In the genomic region with DNA sequence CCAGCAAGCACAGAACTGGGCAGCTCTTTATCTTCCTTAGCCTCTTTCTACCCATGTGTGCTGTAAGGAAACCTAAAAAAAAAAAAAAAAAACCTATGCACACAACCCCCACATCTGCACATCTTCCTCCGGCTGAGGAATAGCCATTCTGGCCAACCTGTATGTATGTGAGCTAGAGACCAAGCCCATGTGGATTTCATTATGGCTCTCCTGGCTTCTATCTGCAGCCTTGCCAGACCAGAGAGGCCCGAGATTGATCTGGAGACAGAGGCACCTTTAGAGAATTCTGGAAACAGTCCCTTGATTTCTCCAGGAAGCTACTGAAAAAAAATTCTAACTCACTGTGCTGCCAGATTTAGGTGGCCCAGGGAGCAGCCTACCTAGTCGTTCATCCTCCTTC, we compare ENCODE assay signal across 19 mouse cellular contexts.
A peak's percentile ranks its signal among the peaks of the same experiment; 100 is the strongest.
DNase-seq lines count a peak whose midpoint lies in the region; ATAC-seq lines count a peak whose summit lies in the region.
"Had no signal": no experiment of that assay in that cellular context is flagged by ENCODE, and none has a peak within 500 bp of the region (broad histone marks: within the 10 kb centered on the region; RNA-seq: fewer than 3 reads in every experiment).

No protein-coding gene starts in this region.

- H3K27me3 ChIP-seq in hindbrain, embryonic 13.5 days = no peaks in the 10 kb centered on the region
- no peaks in the 10 kb centered on the region; the same call in 1 of the 2 replicates for H3K27me3 ChIP-seq in hindbrain, embryonic 12.5 days
- H3K27me3 ChIP-seq in limb, embryonic 13.5 days = peaks cover 20% of the 10 kb centered on the region
- H3K27me3 ChIP-seq in kidney, embryonic 16.5 days (ENCODE audit: insufficient read depth, low read length) = no peaks in the 10 kb centered on the region
- H3K27me3 ChIP-seq: forebrain, embryonic 13.5 days; intestine, embryonic 15.5 days; Patski had no signal

- no peaks in the 10 kb centered on the region for H3K9me3 ChIP-seq in hindbrain, embryonic 13.5 days
- no peaks in the 10 kb centered on the region for H3K9me3 ChIP-seq in hindbrain, embryonic 12.5 days (replicated peaks)
- H3K9me3 ChIP-seq in limb, embryonic 13.5 days = no peaks in the 10 kb centered on the region
- H3K9me3 ChIP-seq in kidney, embryonic 16.5 days (ENCODE audit: low read length) = no peaks in the 10 kb centered on the region
- H3K9me3 ChIP-seq: embryonic facial prominence, embryonic 13.5 days; forebrain, embryonic 13.5 days; heart, embryonic 10.5 days; intestine, embryonic 15.5 days had no signal

- peak; percentile 61 for DNase-seq in forelimb bud, embryonic 11.5 days (ENCODE audit: low read depth, low spot score)
- no peak for DNase-seq in urinary bladder, postnatal 36 days (ENCODE audit: low spot score in 2 of 2)
- DNase-seq: adrenal gland, postnatal 25 days; cerebellum, adult 18-20 months; gastrocnemius, postnatal 36 days; heart, adult 11 months; heart, postnatal 10 days; heart, postnatal 4 days had no signal

- H3K4me1 ChIP-seq in hindbrain, embryonic 13.5 days (replicated peaks) = peaks cover 21% of the 10 kb centered on the region
- H3K4me1 ChIP-seq in hindbrain, embryonic 12.5 days = peaks cover 10% of the 10 kb centered on the region
- peaks cover 63% of the 10 kb centered on the region for H3K4me1 ChIP-seq in limb, embryonic 13.5 days
- peaks cover 13% of the 10 kb centered on the region for H3K4me1 ChIP-seq in kidney, embryonic 16.5 days (ENCODE audit: insufficient read depth, low read length)
- H3K4me1 ChIP-seq: intestine, embryonic 15.5 days had no signal

- WGBS in hindbrain, embryonic 13.5 days = 76% methylated on average over 3 of the region's 3 CpGs
- WGBS in hindbrain, embryonic 12.5 days = 58% methylated on average over 3 of the region's 3 CpGs
- WGBS in limb, embryonic 13.5 days = 21% methylated on average over 3 of the region's 3 CpGs
- WGBS in kidney, embryonic 16.5 days = 67% methylated on average over 3 of the region's 3 CpGs

- no peak overlapping the region for H3K4me2 ChIP-seq in hindbrain, embryonic 13.5 days
- H3K4me2 ChIP-seq in hindbrain, embryonic 12.5 days (replicated peaks) = no peak overlapping the region
- H3K4me2 ChIP-seq in limb, embryonic 13.5 days (replicated peaks) = no peak overlapping the region
- no peak overlapping the region for H3K4me2 ChIP-seq in kidney, embryonic 16.5 days (replicated peaks; ENCODE audit: low read depth, low read length)
- H3K4me2 ChIP-seq: embryonic facial prominence, embryonic 13.5 days; forebrain, embryonic 13.5 days; hindbrain, embryonic 14.5 days; intestine, embryonic 15.5 days had no signal

- ATAC-seq in hindbrain, embryonic 13.5 days (ENCODE audit: low FRiP score) = no peak
- ATAC-seq in hindbrain, embryonic 12.5 days (ENCODE audit: low FRiP score) = no peak
- ATAC-seq in limb, embryonic 13.5 days (ENCODE audit: low FRiP score, low read depth) = no peak
- no peak for ATAC-seq in kidney, embryonic 16.5 days (ENCODE audit: low FRiP score, low TSS enrichment)
- ATAC-seq: activated CD4-positive, CD25-positive, alpha-beta regulatory T cell, adult 4 months; forebrain, embryonic 13.5 days; intestine, embryonic 15.5 days; Patski had no signal

- H3K4me3 ChIP-seq in hindbrain, embryonic 13.5 days = no peak overlapping the region
- H3K4me3 ChIP-seq in hindbrain, embryonic 12.5 days = no peak overlapping the region
- H3K4me3 ChIP-seq in limb, embryonic 13.5 days = no peak overlapping the region
- no peak overlapping the region for H3K4me3 ChIP-seq in kidney, embryonic 16.5 days (ENCODE audit: low read length)
- H3K4me3 ChIP-seq: embryonic facial prominence, embryonic 13.5 days; forebrain, embryonic 13.5 days; heart, embryonic 10.5 days; intestine, embryonic 15.5 days had no signal

- H3K36me3 ChIP-seq in hindbrain, embryonic 13.5 days = no peaks in the 10 kb centered on the region
- no peaks in the 10 kb centered on the region for H3K36me3 ChIP-seq in hindbrain, embryonic 12.5 days
- H3K36me3 ChIP-seq in limb, embryonic 13.5 days = no peaks in the 10 kb centered on the region
- no peaks in the 10 kb centered on the region for H3K36me3 ChIP-seq in kidney, embryonic 16.5 days (ENCODE audit: insufficient read depth, low read length)
- H3K36me3 ChIP-seq: embryonic facial prominence, embryonic 13.5 days; heart, embryonic 10.5 days; intestine, embryonic 15.5 days had no signal

- H3K27ac ChIP-seq in hindbrain, embryonic 13.5 days = peak overlapping the region; percentile 35; the same call in 1 of the 2 replicates
- no peak overlapping the region for H3K27ac ChIP-seq in hindbrain, embryonic 12.5 days
- peak overlapping the region; percentile 7; the same call in 1 of the 2 replicates for H3K27ac ChIP-seq in limb, embryonic 13.5 days
- H3K27ac ChIP-seq in kidney, embryonic 16.5 days (ENCODE audit: low read length) = no peak overlapping the region
- H3K27ac ChIP-seq: embryonic facial prominence, embryonic 13.5 days; forebrain, embryonic 13.5 days; heart, embryonic 10.5 days; hindbrain, embryonic 14.5 days; intestine, embryonic 15.5 days had no signal

- H3K9ac ChIP-seq in hindbrain, embryonic 13.5 days = no peak overlapping the region
- H3K9ac ChIP-seq in hindbrain, embryonic 12.5 days = no peak overlapping the region
- H3K9ac ChIP-seq in limb, embryonic 13.5 days = no peak overlapping the region
- H3K9ac ChIP-seq in kidney, embryonic 16.5 days (replicated peaks; ENCODE audit: low read length) = no peak overlapping the region
- H3K9ac ChIP-seq: embryonic facial prominence, embryonic 13.5 days; forebrain, embryonic 13.5 days; hindbrain, embryonic 14.5 days; intestine, embryonic 15.5 days had no signal

Comparison
In these comparisons a context has a peak if more than half of its experiments do, and no peak if none do; other contexts are left out.
1. H3K27ac ChIP-seq: peak in hindbrain, embryonic 13.5 days (single experiment) and limb, embryonic 13.5 days (single experiment); none in hindbrain, embryonic 12.5 days (single experiment) and kidney, embryonic 16.5 days (single experiment).